Mouse (Mus musculus): ENCODE results near the gene 4933425L06Rik. TPM values are rescaled to one million over a fixed set of nuclear protein-coding genes. Genes with fewer than 3 reads are reported as not detected.

Gene 4933425L06Rik
- not detected in 2 replicates for polyA plus RNA-seq (2012; rRNA removed)

DNA sequence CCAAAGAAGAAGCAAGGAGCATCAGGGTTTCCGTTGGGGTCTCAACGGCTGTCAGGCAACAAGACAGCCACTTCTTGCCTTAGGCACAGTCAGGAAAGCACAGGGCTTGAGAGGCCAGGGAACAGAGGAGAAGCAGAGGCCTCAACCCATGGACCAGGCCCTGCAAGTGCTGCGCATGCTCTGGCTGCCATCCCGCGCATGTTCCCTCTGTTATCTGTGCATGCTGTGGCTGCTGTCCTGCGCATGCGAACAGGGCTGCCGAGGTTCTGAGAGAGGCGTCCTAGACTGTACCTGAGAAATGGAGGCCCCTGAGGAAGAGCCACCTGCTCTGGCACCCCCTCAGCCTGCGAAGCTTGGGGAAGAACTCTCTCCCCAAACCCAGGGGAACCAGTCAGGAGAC lies at the start of gene 4933425L06Rik:
TSS of gene 4933425L06Rik (plus strand) at position 261 of the 400 bp plus-strand sequence.

DNA sequence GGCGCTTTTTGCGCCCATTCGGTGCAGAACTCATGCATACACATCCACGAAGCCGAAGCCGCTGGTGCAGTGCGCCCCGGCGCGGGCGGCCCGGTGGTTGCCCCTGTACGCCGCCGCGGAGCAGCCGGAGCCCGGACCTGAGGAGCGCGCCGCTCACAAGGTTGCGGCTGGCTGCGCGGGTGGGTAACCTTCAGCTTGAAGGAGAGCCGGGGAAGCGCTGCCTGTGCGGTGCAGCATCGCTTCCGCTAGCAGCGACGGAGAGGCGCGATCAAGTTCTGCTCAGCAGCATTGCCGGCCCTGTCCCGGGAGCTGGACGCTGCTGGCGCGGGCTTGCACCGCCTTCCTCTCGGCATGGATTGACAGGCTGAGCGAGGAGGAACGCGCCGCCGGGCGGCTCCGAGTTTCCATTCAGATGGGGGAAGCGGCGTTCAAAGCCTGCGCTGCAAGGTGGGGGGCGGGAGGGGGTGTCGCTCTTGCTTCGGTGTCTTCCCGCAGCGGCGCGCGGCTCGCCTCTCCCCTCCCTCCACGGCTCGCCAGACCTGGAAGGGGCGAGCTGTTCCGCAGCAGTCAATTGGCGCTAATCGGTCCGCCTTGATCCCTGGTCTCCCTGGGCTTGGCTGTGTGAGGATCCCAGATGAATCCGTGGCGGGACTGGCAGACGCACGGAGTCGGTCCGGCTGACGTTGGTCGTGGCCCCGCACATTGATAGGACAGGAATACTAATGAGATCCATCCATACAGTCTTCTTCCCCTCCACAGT lies 27.6 kb upstream of the 4933425L06Rik start, which contains the start of gene Rgs7bp:
TSS of gene Rgs7bp (minus strand) at position 750 of the 760 bp plus-strand sequence.

Other genes with a start within 250 kb of the 4933425L06Rik start
- 0.87 and 1.1 TPM in 2 replicates for gene Shisal2b, start 218.2 kb upstream of the 4933425L06Rik start, polyA plus RNA-seq (2012; rRNA removed)
- 9.5 and 10.8 TPM in 2 replicates for gene Rgs7bp, start 27.2 kb upstream of the 4933425L06Rik start, polyA plus RNA-seq (2012; rRNA removed)
- 29.5 and 29.7 TPM in 2 replicates for gene Rnf180, start 212.7 kb downstream of the 4933425L06Rik start, polyA plus RNA-seq (2012; rRNA removed)